Mouse (Mus musculus): ENCODE results near the gene Osbpl9. TPM values are rescaled to one million over a fixed set of nuclear protein-coding genes. Genes with fewer than 3 reads are reported as not detected.

Osbpl9 gene
- total and polyA plus RNA-seq, 3 experiments, result 55.5 to 73.5 (median 59.2) TPM

DNA sequence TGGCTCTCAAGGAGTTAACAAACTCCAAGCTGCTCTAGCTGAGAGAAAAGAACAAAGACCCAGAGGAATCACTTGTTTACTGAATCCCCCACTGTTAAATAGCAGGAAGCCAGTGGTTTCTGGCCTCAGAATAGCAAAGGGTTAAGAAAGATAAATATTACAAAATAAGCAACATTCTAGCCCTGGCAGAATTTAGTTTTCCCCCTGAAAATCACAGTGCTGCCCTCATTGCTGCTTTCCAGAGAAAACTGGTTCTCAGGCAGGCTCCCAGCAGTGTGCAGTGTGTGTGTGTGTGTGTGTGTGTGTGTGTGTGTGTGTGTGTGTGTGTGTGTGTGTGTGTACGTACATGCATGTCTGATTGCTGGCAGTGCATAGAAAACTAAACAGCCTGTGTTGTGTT lies 149.8 kb downstream of the Osbpl9 start (continued):
- TF ChIP-seq ELF1 (IDR thresholded peaks at IDR 0.05; ENCODE audit: low read depth, low read length), result no peak

- H3K9ac ChIP-seq (ENCODE audit: insufficient read depth, low read depth), result no peak overlapping the region
- H3K27ac ChIP-seq (ENCODE audit: insufficient read depth, low read depth), result no peak overlapping the region
- no peak overlapping the region for H3K4me2 ChIP-seq (ENCODE audit: insufficient read depth, low read depth, poor library complexity, severe bottlenecking)
- no peak overlapping the region for H3K4me3 ChIP-seq (replicated peaks in 1 of 3; ENCODE audit: low read depth in 2 of 3, low read length in 2 of 3, poor library complexity in 1 of 3)
- in situ Hi-C loops (cut with MboI; ENCODE audit: low pct_ligation_motif_present, low pct_unique_long_range_greater_than_20kb, low sequenced_read_pairs), result no loop called here
- dilution Hi-C loops (cut with MboI; ENCODE audit: extremely low pct_ligation_motif_present, extremely low pct_unique_long_range_greater_than_20kb, low sequenced_read_pairs), result no loop called here
- TF ChIP-seq CTCF (conservative IDR thresholded peaks at IDR 0.05 in 1 of 2, IDR thresholded peaks at IDR 0.05 in 1 of 2; ENCODE audit: low read depth in 2 of 2, low read length in 2 of 2) (no peak), ZC3H11A (IDR thresholded peaks at IDR 0.05; ENCODE audit: low read depth, low read length) (no peak), MAX (IDR thresholded peaks at IDR 0.05; ENCODE audit: low read length) (no peak), ETS1 (conservative IDR thresholded peaks at IDR 0.05; ENCODE audit: low read depth, low read length) (no peak), SMC3 (IDR thresholded peaks at IDR 0.05; ENCODE audit: low read depth, low read length) (no peak), KAT2A (IDR thresholded peaks at IDR 0.05; ENCODE audit: insufficient replicate concordance, low read length) (no peak), CHD2 (IDR thresholded peaks at IDR 0.05; ENCODE audit: low read length) (no peak), GABPA (IDR thresholded peaks at IDR 0.05; ENCODE audit: insufficient replicate concordance, low read depth, low read length) (no peak), E2F4 (IDR thresholded peaks at IDR 0.05; ENCODE audit: insufficient replicate concordance, low read depth, low read length) (no peak), RAD21 (IDR thresholded peaks at IDR 0.05; ENCODE audit: low read depth, low read length) (no peak), POLR2A (IDR thresholded peaks at IDR 0.05; ENCODE audit: low read depth, low read length) (no peak)
- H3K9me3 ChIP-seq (replicated peaks; ENCODE audit: low read length), result no peaks in the 10 kb centered on the region
- no peak for DNase-seq (ENCODE audit: extremely low read depth)
- H3K4me1 ChIP-seq (ENCODE audit: control insufficient read depth in 1 of 2, insufficient read depth in 2 of 2), result no peaks in the 10 kb centered on the region
- H3K27me3 ChIP-seq (replicated peaks), result no peaks in the 10 kb centered on the region
- peaks cover 62 to 88% of the 10 kb centered on the region in 2 experiments for H3K36me3 ChIP-seq (replicated peaks in 1 of 2; ENCODE audit: control insufficient read depth in 1 of 2, insufficient read depth in 1 of 2, low read length in 1 of 2)
- H3K79me2 ChIP-seq (replicated peaks; ENCODE audit: control insufficient read depth, extremely low read depth, insufficient read depth, poor library complexity, severe bottlenecking), result no peaks in the 10 kb centered on the region
Measured at GRCm38 (mm10) chr4:109048258-109048657, 153.8 kb downstream of the Osbpl9 start.

DNA sequence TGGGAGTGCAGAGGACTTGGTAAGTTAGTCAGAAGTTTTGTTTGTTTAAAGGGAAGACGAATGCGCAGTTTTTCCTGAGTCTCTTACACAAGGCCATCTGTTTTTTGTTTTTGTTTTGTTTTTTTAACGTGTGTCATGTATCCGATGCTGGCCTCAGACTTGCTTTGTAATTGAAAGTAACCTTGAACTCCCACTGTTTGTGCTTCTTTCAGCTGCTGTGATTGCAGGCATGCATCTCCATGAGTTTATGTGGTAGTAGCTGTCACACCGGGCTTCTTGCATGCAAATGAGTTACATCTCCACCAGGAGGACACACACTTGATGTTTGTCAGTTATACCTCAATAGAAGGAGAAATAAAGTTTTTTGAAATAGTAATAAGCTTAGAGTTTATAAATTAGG lies 158.3 kb downstream of the Osbpl9 start:
- H3K4me3 ChIP-seq (replicated peaks in 1 of 3; ENCODE audit: low read depth in 2 of 3, low read length in 2 of 3, poor library complexity in 1 of 3), result no peak overlapping the region
- no peak overlapping the region for H3K4me2 ChIP-seq (ENCODE audit: insufficient read depth, low read depth, poor library complexity, severe bottlenecking)
- H3K4me1 ChIP-seq (ENCODE audit: control insufficient read depth in 1 of 2, insufficient read depth in 2 of 2), result no peaks in the 10 kb centered on the region
- in situ Hi-C loops (cut with MboI; ENCODE audit: low pct_ligation_motif_present, low pct_unique_long_range_greater_than_20kb, low sequenced_read_pairs) (no loop called here), dilution Hi-C loops (cut with MboI; ENCODE audit: extremely low pct_ligation_motif_present, extremely low pct_unique_long_range_greater_than_20kb, low sequenced_read_pairs) (no loop called here)
- peaks cover 6% of the 10 kb centered on the region for H3K9me3 ChIP-seq (replicated peaks; ENCODE audit: low read length)
- peaks cover 63 to 88% of the 10 kb centered on the region in 2 experiments for H3K36me3 ChIP-seq (replicated peaks in 1 of 2; ENCODE audit: control insufficient read depth in 1 of 2, insufficient read depth in 1 of 2, low read length in 1 of 2)
- no peaks in the 10 kb centered on the region for H3K79me2 ChIP-seq (replicated peaks; ENCODE audit: control insufficient read depth, extremely low read depth, insufficient read depth, poor library complexity, severe bottlenecking)
- H3K27me3 ChIP-seq (replicated peaks), result no peaks in the 10 kb centered on the region
- no peak for DNase-seq (ENCODE audit: extremely low read depth)
- no peak overlapping the region for H3K27ac ChIP-seq (ENCODE audit: insufficient read depth, low read depth)
- no peak for TF ChIP-seq POLR2AphosphoS2 (IDR thresholded peaks at IDR 0.05; ENCODE audit: low read depth, low read length)
- no peak for TF ChIP-seq ZMIZ1 (IDR thresholded peaks at IDR 0.05; ENCODE audit: low read depth, low read length)
- no peak for TF ChIP-seq MAFK (IDR thresholded peaks at IDR 0.05; ENCODE audit: insufficient replicate concordance, low read length)
- TF ChIP-seq POLR2A (IDR thresholded peaks at IDR 0.05; ENCODE audit: low read depth, low read length), result no peak
- no peak for TF ChIP-seq MYC (IDR thresholded peaks at IDR 0.05; ENCODE audit: low read depth, low read length)
- no peak for TF ChIP-seq CTCF (conservative IDR thresholded peaks at IDR 0.05 in 1 of 2, IDR thresholded peaks at IDR 0.05 in 1 of 2; ENCODE audit: low read depth in 2 of 2, low read length in 2 of 2)
- no peak for TF ChIP-seq E2F4 (IDR thresholded peaks at IDR 0.05; ENCODE audit: insufficient replicate concordance, low read depth, low read length)
- no peak for TF ChIP-seq KAT2A (IDR thresholded peaks at IDR 0.05; ENCODE audit: insufficient replicate concordance, low read length)
- TF ChIP-seq TCF12 (IDR thresholded peaks at IDR 0.05; ENCODE audit: low read depth, low read length), result no peak
- TF ChIP-seq PAX5 (IDR thresholded peaks at IDR 0.05; ENCODE audit: low read length), result no peak
- no peak for TF ChIP-seq HCFC1 (IDR thresholded peaks at IDR 0.05; ENCODE audit: low read depth, low read length)
- no peak for TF ChIP-seq GABPA (IDR thresholded peaks at IDR 0.05; ENCODE audit: insufficient replicate concordance, low read depth, low read length)
- no peak for TF ChIP-seq ETS1 (conservative IDR thresholded peaks at IDR 0.05; ENCODE audit: low read depth, low read length)
- H3K9ac ChIP-seq (ENCODE audit: insufficient read depth, low read depth), result no peak overlapping the region

All from CH12.LX (cell line).